Mouse (Mus musculus) E14TG2a.4 (cell line): ENCODE measurements around the gene Hmgcr.

ENCODE experiments used
- H3K27me3 ChIP-seq: 2 replicates; pipeline ENCODE4 v1.6.1; 2014; ENCODE audit warnings: low read length, control low read depth; ENCODE audit not compliant: insufficient read depth
- H3K36me3 ChIP-seq: 2 replicates; pipeline ENCODE4 v1.6.1; 2014; ENCODE audit warnings: low read length, control low read depth; ENCODE audit not compliant: insufficient read depth
- H3K4me1 ChIP-seq: replicated peaks from 2 replicates; pipeline ENCODE4 v1.6.1; 2014; ENCODE audit warnings: low read depth, low read length, control low read depth
- H3K4me3 ChIP-seq: replicated peaks from 2 replicates; pipeline ENCODE4 v1.5.1; 2014; ENCODE audit warnings: mild to moderate bottlenecking, low read length
- H3K9me3 ChIP-seq: 2 replicates; pipeline ENCODE4 v1.6.1; 2014; ENCODE audit warnings: low read length, control low read depth
- CTCF ChIP-seq: conservative IDR thresholded peaks from 2 replicates; pipeline ENCODE4 v1.5.1; 2014; ENCODE audit warnings: low read length
- NANOG ChIP-seq: IDR thresholded peaks from 2 replicates; pipeline ENCODE4 v1.6.1; 2014; ENCODE audit warnings: borderline replicate concordance, low read length, mixed read lengths
- POU5F1 ChIP-seq: IDR thresholded peaks from 2 replicates; pipeline ENCODE4 v1.6.1; 2014; ENCODE audit warnings: low read length, borderline replicate concordance

Gene Hmgcr

GRCm38 (mm10) chr13:96658936-96659335 is 11.8 kb downstream of the Hmgcr start:
- peaks cover 26% of the 10 kb centered on the region for H3K4me1 ChIP-seq
- H3K9me3 ChIP-seq, result no peaks in the 10 kb centered on the region
- no peak for TF ChIP-seq POU5F1
- TF ChIP-seq CTCF, result no peak
- TF ChIP-seq NANOG, result no peak
- no peaks in the 10 kb centered on the region for H3K27me3 ChIP-seq
- H3K4me3 ChIP-seq, result no peak overlapping the region
- peaks cover 99% of the 10 kb centered on the region for H3K36me3 ChIP-seq

- Histone ChIP-seq H3K9me3 (no peaks in the 10 kb centered on the region), H3K36me3 (peaks cover 98% of the 10 kb centered on the region), H3K4me3 (no peak overlapping the region), H3K4me1 (peaks cover 23% of the 10 kb centered on the region), H3K27me3 (no peaks in the 10 kb centered on the region)
- TF ChIP-seq CTCF (no peak), NANOG (no peak), POU5F1 (no peak)
Measured at GRCm38 (mm10) chr13:96656673-96657072, 14.1 kb downstream of the Hmgcr start.

GRCm38 (mm10) chr13:96653041-96653440 is 17.7 kb downstream of the Hmgcr start:
- Histone ChIP-seq H3K4me1 (no peaks in the 10 kb centered on the region), H3K27me3 (no peaks in the 10 kb centered on the region), H3K4me3 (no peak overlapping the region), H3K36me3 (peaks cover 99% of the 10 kb centered on the region), H3K9me3 (no peaks in the 10 kb centered on the region)
- TF ChIP-seq POU5F1, result no peak
- TF ChIP-seq NANOG, result no peak
- TF ChIP-seq CTCF, result no peak

DNA sequence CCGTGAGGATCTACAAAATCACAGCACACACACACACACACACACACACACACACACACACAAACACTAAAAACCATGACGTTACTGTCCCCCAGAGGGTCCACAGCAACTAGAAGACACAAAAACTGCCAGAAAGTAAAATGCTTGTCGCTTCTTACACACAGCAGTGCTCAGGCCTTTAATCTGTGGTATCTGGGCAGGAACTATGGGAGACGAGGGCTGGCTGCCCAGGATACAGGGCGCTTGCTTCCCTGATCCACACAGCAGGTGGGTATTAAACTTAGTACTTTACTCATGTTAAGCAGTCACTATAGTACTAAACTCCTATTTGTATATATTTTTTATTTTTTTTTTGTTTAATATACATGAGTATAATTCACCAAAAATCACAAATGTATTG is 24.9 kb downstream of the Hmgcr start:
- H3K36me3 ChIP-seq, result peaks cover 36% of the 10 kb centered on the region
- peaks cover 4% of the 10 kb centered on the region for H3K4me1 ChIP-seq
- H3K9me3 ChIP-seq, result no peaks in the 10 kb centered on the region
- H3K27me3 ChIP-seq, result no peaks in the 10 kb centered on the region
- TF ChIP-seq NANOG, result no peak
- TF ChIP-seq CTCF, result no peak
- no peak for TF ChIP-seq POU5F1
- no peak overlapping the region for H3K4me3 ChIP-seq

- no peak for TF ChIP-seq CTCF
- no peak for TF ChIP-seq NANOG
- TF ChIP-seq POU5F1, result no peak
- Histone ChIP-seq H3K4me3 (no peak overlapping the region), H3K9me3 (no peaks in the 10 kb centered on the region), H3K36me3 (peaks cover 20% of the 10 kb centered on the region), H3K27me3 (no peaks in the 10 kb centered on the region), H3K4me1 (peaks cover 4% of the 10 kb centered on the region)
Measured at GRCm38 (mm10) chr13:96644168-96644567, 26.6 kb downstream of the Hmgcr start.

DNA sequence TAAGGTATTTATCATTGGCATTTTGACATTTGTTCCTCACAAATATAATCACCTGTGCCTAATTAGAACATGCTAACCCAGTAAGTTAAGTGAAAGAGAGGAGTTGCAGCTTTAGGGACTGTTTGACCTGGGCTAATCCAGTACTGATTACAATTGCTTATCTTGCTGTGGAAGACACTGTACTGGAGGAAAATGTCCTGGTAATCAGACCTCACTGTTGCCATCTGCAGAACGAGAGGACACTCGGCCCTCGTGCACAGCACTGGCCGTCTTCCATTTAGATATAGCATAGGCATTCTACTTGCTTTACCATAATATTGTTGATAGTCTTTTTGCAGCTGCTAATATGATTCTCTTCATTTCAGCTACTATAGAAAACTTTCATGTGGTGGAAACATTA is 40.3 kb downstream of the Hmgcr start:
- Histone ChIP-seq H3K4me3 (no peak overlapping the region), H3K4me1 (no peaks in the 10 kb centered on the region), H3K9me3 (no peaks in the 10 kb centered on the region), H3K36me3 (peaks cover 44% of the 10 kb centered on the region), H3K27me3 (no peaks in the 10 kb centered on the region)
- TF ChIP-seq NANOG, result no peak
- TF ChIP-seq POU5F1, result no peak
- TF ChIP-seq CTCF, result no peak

DNA sequence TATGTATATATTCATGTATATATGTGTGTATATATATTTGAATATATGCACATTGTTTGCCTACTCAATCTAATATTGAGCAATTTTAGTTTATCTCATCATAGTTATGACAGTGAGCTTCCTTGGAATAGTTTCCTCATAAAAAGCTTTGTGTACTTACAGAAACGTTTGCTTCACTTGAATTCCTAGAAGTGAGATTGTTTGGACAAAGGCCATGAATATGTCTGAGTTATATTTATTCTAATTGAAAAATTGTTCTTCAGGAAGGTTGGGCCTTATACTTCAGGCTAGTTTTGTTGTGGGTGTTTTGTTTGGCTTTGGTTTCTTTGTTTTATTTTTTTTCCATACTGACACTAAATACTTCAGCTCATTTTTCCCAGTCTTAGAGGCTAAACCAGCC is 49.8 kb downstream of the Hmgcr start:
- no peaks in the 10 kb centered on the region for H3K4me1 ChIP-seq
- no peaks in the 10 kb centered on the region for H3K9me3 ChIP-seq
- no peak overlapping the region for H3K4me3 ChIP-seq
- H3K27me3 ChIP-seq, result no peaks in the 10 kb centered on the region
- peaks cover 9% of the 10 kb centered on the region; the same call in 1 of the 2 replicates for H3K36me3 ChIP-seq
- no peak for TF ChIP-seq NANOG
- TF ChIP-seq CTCF, result no peak
- no peak for TF ChIP-seq POU5F1

GRCm38 (mm10) chr13:96614615-96615014 is 56.1 kb downstream of the Hmgcr start:
- TF ChIP-seq POU5F1 (no peak), CTCF (no peak), NANOG (no peak)
- Histone ChIP-seq H3K9me3 (no peaks in the 10 kb centered on the region), H3K27me3 (no peaks in the 10 kb centered on the region), H3K4me3 (no peak overlapping the region), H3K36me3 (peaks cover 21% of the 10 kb centered on the region; the same call in 1 of the 2 replicates), H3K4me1 (no peaks in the 10 kb centered on the region)

- Histone ChIP-seq H3K4me1 (peaks cover 9% of the 10 kb centered on the region; the same call in 1 of the 2 replicates), H3K9me3 (no peaks in the 10 kb centered on the region), H3K36me3 (peaks cover 24% of the 10 kb centered on the region), H3K4me3 (no peak overlapping the region), H3K27me3 (no peaks in the 10 kb centered on the region)
- TF ChIP-seq NANOG, result no peak
- TF ChIP-seq CTCF, result no peak
- TF ChIP-seq POU5F1, result no peak
Measured at GRCm38 (mm10) chr13:96604242-96604641, 66.5 kb downstream of the Hmgcr start.
